Mouse (Mus musculus) stomach, embryonic 14.5 days (tissue): Measurements from ENCODE around the gene Baz2b. TPM values are rescaled to one million over a fixed set of nuclear protein-coding genes. Genes with fewer than 3 reads are reported as not detected.
"Not testable (repeated sequence)": the region's sequence is repeated elsewhere in the genome, so short reads cannot be mapped to it uniquely, and the experiment has no call there.

Experiments
- ATAC-seq: fragments of 200-750 bp; cut with Nextera tagmentation; 2 replicates; pipeline ENCODE4 v1.8.0; 2017; ENCODE audit warnings: low read depth, moderate TSS enrichment; ENCODE audit not compliant: insufficient number of reproducible peaks, insufficient read depth, low FRiP score
- H3K27ac ChIP-seq: fragments of 300-500 bp; sonication (generic); 2 replicates; pipeline ENCODE4 v1.5.1; 2014; ENCODE audit warnings: mild to moderate bottlenecking, low read length, moderate library complexity, mixed read lengths
- H3K27me3 ChIP-seq: fragments of 300-500 bp; sonication (generic); 2 replicates; pipeline ENCODE4 v1.6.1; 2014; ENCODE audit warnings: low read length, control low read depth, mixed read lengths; ENCODE audit not compliant: control insufficient read depth, insufficient read depth
- H3K36me3 ChIP-seq: fragments of 300-500 bp; sonication (generic); 2 replicates; pipeline ENCODE4 v1.6.1; 2014; ENCODE audit warnings: mild to moderate bottlenecking, control low read depth, low read length, moderate library complexity, mixed read lengths; ENCODE audit not compliant: control insufficient read depth, insufficient read depth
- H3K4me1 ChIP-seq: fragments of 300-500 bp; sonication (generic); 2 replicates; pipeline ENCODE4 v1.6.1; 2014; ENCODE audit warnings: low read length, control low read depth, mixed read lengths; ENCODE audit not compliant: control insufficient read depth, insufficient read depth
- H3K4me2 ChIP-seq: fragments of 300-500 bp; sonication (generic); replicated peaks from 2 replicates; pipeline ENCODE4 v1.6.1; 2014; ENCODE audit warnings: low read depth, low read length, control low read depth
- H3K4me3 ChIP-seq: fragments of 300-500 bp; sonication (generic); 2 replicates; pipeline ENCODE4 v1.5.1; 2014; ENCODE audit warnings: low read depth, low read length, control low read depth
- H3K9ac ChIP-seq: fragments of 300-500 bp; sonication (generic); replicated peaks from 2 replicates; pipeline ENCODE4 v1.6.1; 2014; ENCODE audit warnings: low read depth, mild to moderate bottlenecking, control low read depth, low read length, moderate library complexity, mixed read lengths
- H3K9me3 ChIP-seq: fragments of 300-500 bp; sonication (generic); 2 replicates; pipeline ENCODE4 v1.6.1; 2016; ENCODE audit warnings: low read depth, low read length, control low read depth; ENCODE audit not compliant: control insufficient read depth
- WGBS: fragments of 180-500 bp; shearing (Covaris S2); extraction: QIAGEN DNeasy Blood & Tissue Kit; methylation state at CpG from one replicate; pipeline ENCODE4 v1.1.7; 2014; 5-methylcytosine and 5-hydroxymethylcytosine counted together
- polyA plus RNA-seq: library from polyadenylated mRNA; unstranded; fragments of >200 nt; fragmentation: Nextera tagmentation; extraction: Ambion mirVana; gene quantifications from 2 replicates; pipeline ENCODE4 v1.2.1, GENCODE M21; 2014

The Baz2b gene
- polyA plus RNA-seq, 1 experiment from 2014 or later = 80.0 TPM

- ATAC-seq = no peak
- Histone ChIP-seq H3K4me2 (no peak overlapping the region), H3K4me3 (no peak overlapping the region), H3K4me1 (no peaks in the 10 kb centered on the region), H3K9me3 (no peaks in the 10 kb centered on the region), H3K9ac (no peak overlapping the region), H3K27me3 (no peaks in the 10 kb centered on the region), H3K27ac (no peak overlapping the region), H3K36me3 (no peaks in the 10 kb centered on the region)
- whole genome bisulfite sequencing = 50% methylated on average over 1 of the region's 1 CpGs
These were observed 133.6 kb downstream of the Baz2b start for GRCm38 (mm10) chr2:60076025-60076424.

GRCm38 (mm10) chr2:60073798-60074197 is 135.8 kb downstream of the Baz2b start:
- not testable (repeated sequence) for H3K27ac ChIP-seq, ATAC-seq, H3K4me2 ChIP-seq, H3K36me3 ChIP-seq, H3K9ac ChIP-seq, H3K27me3 ChIP-seq, H3K4me1 ChIP-seq, H3K9me3 ChIP-seq, H3K4me3 ChIP-seq
- 96% methylated on average over 1 of the region's 1 CpGs for WGBS

GRCm38 (mm10) chr2:60071813-60072212 is 137.8 kb downstream of the Baz2b start:
- Histone ChIP-seq H3K4me1 (no peaks in the 10 kb centered on the region), H3K9me3 (no peaks in the 10 kb centered on the region), H3K4me2 (no peak overlapping the region), H3K27me3 (no peaks in the 10 kb centered on the region), H3K4me3 (no peak overlapping the region), H3K9ac (no peak overlapping the region), H3K36me3 (no peaks in the 10 kb centered on the region), H3K27ac (no peak overlapping the region)
- WGBS = 57% methylated on average over 8 of the region's 8 CpGs
- no peak for ATAC-seq

- Histone ChIP-seq H3K36me3 (no peaks in the 10 kb centered on the region), H3K9me3 (no peaks in the 10 kb centered on the region), H3K27ac (no peak overlapping the region), H3K4me2 (no peak overlapping the region), H3K4me3 (no peak overlapping the region), H3K9ac (no peak overlapping the region), H3K4me1 (no peaks in the 10 kb centered on the region), H3K27me3 (no peaks in the 10 kb centered on the region)
- 77% methylated on average over 5 of the region's 5 CpGs for WGBS
- no peak for ATAC-seq
These were observed 138.7 kb downstream of the Baz2b start for GRCm38 (mm10) chr2:60070938-60071337.

- no peak for ATAC-seq
- H3K4me3 ChIP-seq = no peak overlapping the region
- no peak overlapping the region for H3K9ac ChIP-seq
- no peak overlapping the region for H3K4me2 ChIP-seq
- peaks cover 5% of the 10 kb centered on the region; the same call in 1 of the 2 replicates for H3K36me3 ChIP-seq
- H3K27ac ChIP-seq = no peak overlapping the region
- H3K4me1 ChIP-seq = no peaks in the 10 kb centered on the region
- no peaks in the 10 kb centered on the region for H3K9me3 ChIP-seq
- WGBS = 88% methylated on average over 3 of the region's 3 CpGs
- no peaks in the 10 kb centered on the region for H3K27me3 ChIP-seq
These were observed 141.2 kb downstream of the Baz2b start for GRCm38 (mm10) chr2:60068468-60068867.

- Histone ChIP-seq H3K9ac (no peak overlapping the region), H3K4me2 (no peak overlapping the region), H3K9me3 (no peaks in the 10 kb centered on the region), H3K27ac (no peak overlapping the region), H3K36me3 (peaks cover 5% of the 10 kb centered on the region; the same call in 1 of the 2 replicates), H3K4me3 (no peak overlapping the region), H3K4me1 (no peaks in the 10 kb centered on the region), H3K27me3 (no peaks in the 10 kb centered on the region)
- no peak for ATAC-seq
- WGBS = 78% methylated on average over 5 of the region's 5 CpGs
These were observed 144.2 kb downstream of the Baz2b start for GRCm38 (mm10) chr2:60065415-60065814.

- no peak overlapping the region for H3K27ac ChIP-seq
- H3K36me3 ChIP-seq = peaks cover 5% of the 10 kb centered on the region; the same call in 1 of the 2 replicates
- H3K9ac ChIP-seq = no peak overlapping the region
- 0 out of 2 replicates have a peak, but pooled peaks cover 6% of the 10 kb centered on the region for H3K4me1 ChIP-seq
- H3K4me2 ChIP-seq = no peak overlapping the region
- no peaks in the 10 kb centered on the region for H3K9me3 ChIP-seq
- 95% methylated on average over 1 of the region's 1 CpGs for WGBS
- no peak for ATAC-seq
- no peak overlapping the region for H3K4me3 ChIP-seq
- no peaks in the 10 kb centered on the region for H3K27me3 ChIP-seq
These were observed 149.4 kb downstream of the Baz2b start for GRCm38 (mm10) chr2:60060185-60060775.

GRCm38 (mm10) chr2:60059300-60059699 is 150.3 kb downstream of the Baz2b start:
- WGBS = 90% methylated on average over 5 of the region's 5 CpGs
- Histone ChIP-seq H3K27me3 (no peaks in the 10 kb centered on the region), H3K4me2 (no peak overlapping the region), H3K36me3 (peaks cover 2% of the 10 kb centered on the region; the same call in 1 of the 2 replicates), H3K4me1 (0 out of 2 replicates have a peak, but pooled peaks cover 11% of the 10 kb centered on the region), H3K9me3 (no peaks in the 10 kb centered on the region), H3K27ac (no peak overlapping the region), H3K4me3 (no peak overlapping the region), H3K9ac (no peak overlapping the region)
- no peak for ATAC-seq

- ATAC-seq = no peak
- 0 out of 2 replicates have a peak, but pooled peaks cover 13% of the 10 kb centered on the region for H3K4me1 ChIP-seq
- 23% methylated on average over 4 of the region's 4 CpGs for WGBS
- no peaks in the 10 kb centered on the region for H3K9me3 ChIP-seq
- no peak overlapping the region for H3K4me2 ChIP-seq
- no peak overlapping the region for H3K27ac ChIP-seq
- H3K27me3 ChIP-seq = no peaks in the 10 kb centered on the region
- no peak overlapping the region for H3K9ac ChIP-seq
- no peaks in the 10 kb centered on the region for H3K36me3 ChIP-seq
- H3K4me3 ChIP-seq = no peak overlapping the region
These were observed 153.6 kb downstream of the Baz2b start for GRCm38 (mm10) chr2:60056043-60056442.
